Mouse (Mus musculus): ENCODE measurements around the gene Kif1b. TPM values are rescaled to one million over a fixed set of nuclear protein-coding genes. Genes with fewer than 3 reads are reported as not detected.

Kif1b gene
- total and polyA plus RNA-seq, 3 experiments, result 8.8 to 20.2 (median 16.3) TPM

DNA sequence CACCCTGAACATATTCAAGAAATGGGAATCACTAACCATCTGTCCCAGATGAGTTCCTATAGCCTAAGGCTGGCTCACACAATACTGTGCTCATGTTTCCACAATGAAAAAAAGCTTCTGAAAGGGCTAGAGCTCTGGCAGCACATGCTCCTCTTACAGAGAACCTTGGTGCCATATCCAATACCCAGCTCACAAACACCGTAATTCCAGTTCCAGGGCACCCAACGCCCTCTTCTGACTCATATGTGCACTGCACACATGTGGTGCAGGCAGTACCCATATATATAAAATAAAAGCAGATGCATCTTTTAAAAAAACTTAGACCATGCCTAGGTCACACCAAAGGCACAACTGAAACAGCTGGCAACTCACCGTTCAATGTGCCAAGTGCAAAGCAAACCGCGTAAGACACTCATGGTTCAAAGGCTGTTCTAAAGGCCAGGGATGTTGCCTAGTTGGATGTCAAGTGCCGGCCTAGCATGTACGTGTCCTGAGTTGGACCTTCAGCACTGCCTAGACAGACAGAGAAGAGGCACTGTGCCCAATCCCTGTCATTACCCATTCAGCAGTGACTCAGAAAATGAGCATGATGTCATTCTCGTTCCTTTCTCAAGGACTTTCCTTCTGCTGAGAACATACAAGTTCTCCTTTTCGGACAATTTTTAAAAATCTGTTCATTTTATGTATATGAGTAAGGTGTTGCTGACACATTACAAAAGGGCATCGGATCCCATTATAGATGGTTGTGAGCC, 18.1 kb upstream of the Kif1b start:
- Histone ChIP-seq H3K27me3 (ENCODE audit: control insufficient read depth in 1 of 2, insufficient read depth in 2 of 2, low read length in 2 of 2) (no peaks in the 10 kb centered on the region), H3K27ac (ENCODE audit: control insufficient read depth, low read depth, low read length) (no peak overlapping the region), H3K4me1 (ENCODE audit: control insufficient read depth in 1 of 2, insufficient read depth in 2 of 2, low read length in 2 of 2) (no peaks in the 10 kb centered on the region), H3K9me3 (replicated peaks; ENCODE audit: insufficient read depth, low read length) (no peaks in the 10 kb centered on the region), H3K9ac (ENCODE audit: control insufficient read depth, low read depth, low read length, poor library complexity, severe bottlenecking) (no peak overlapping the region), H3K36me3 (ENCODE audit: control insufficient read depth in 1 of 2, insufficient read depth in 2 of 2, low read length in 2 of 2) (no peaks in the 10 kb centered on the region), H3K4me3 (ENCODE audit: control insufficient read depth in 1 of 2, insufficient read depth in 1 of 2, low read depth in 2 of 2, low read length in 2 of 2) (no peak overlapping the region), H3K79me2 (ENCODE audit: control insufficient read depth, insufficient read depth, low read length, poor library complexity) (no peaks in the 10 kb centered on the region)
- TF ChIP-seq MAFK (IDR thresholded peaks at IDR 0.05; ENCODE audit: borderline replicate concordance, low read depth, low read length) (no peak), POLR2A (IDR thresholded peaks at IDR 0.05; ENCODE audit: control insufficient read depth in 1 of 2, insufficient read depth in 1 of 2, low read depth in 1 of 2, low read length in 2 of 2, poor library complexity in 1 of 2) (no peak), RAD21 (IDR thresholded peaks at IDR 0.05; ENCODE audit: low read depth, low read length) (peak; percentile 13), SMC3 (IDR thresholded peaks at IDR 0.05; ENCODE audit: low read depth, low read length) (peak; percentile 34; the same call in 1 of the 2 replicates), CTCF (IDR thresholded peaks at IDR 0.05 in 2 of 3, conservative IDR thresholded peaks at IDR 0.05 in 1 of 3; ENCODE audit: control insufficient read depth in 1 of 3, insufficient read depth in 1 of 3, low read depth in 2 of 3, low read length in 3 of 3, poor library complexity in 1 of 3, severe bottlenecking in 1 of 3) (peak in 2 of 3 experiments; percentile 31 to 36; a peak in 4 of 6 replicates), MYB (IDR thresholded peaks at IDR 0.05; ENCODE audit: low read depth, low read length) (no peak)
- DNase-seq (ENCODE audit: low read depth, low spot score), result peak; percentile 30

DNA sequence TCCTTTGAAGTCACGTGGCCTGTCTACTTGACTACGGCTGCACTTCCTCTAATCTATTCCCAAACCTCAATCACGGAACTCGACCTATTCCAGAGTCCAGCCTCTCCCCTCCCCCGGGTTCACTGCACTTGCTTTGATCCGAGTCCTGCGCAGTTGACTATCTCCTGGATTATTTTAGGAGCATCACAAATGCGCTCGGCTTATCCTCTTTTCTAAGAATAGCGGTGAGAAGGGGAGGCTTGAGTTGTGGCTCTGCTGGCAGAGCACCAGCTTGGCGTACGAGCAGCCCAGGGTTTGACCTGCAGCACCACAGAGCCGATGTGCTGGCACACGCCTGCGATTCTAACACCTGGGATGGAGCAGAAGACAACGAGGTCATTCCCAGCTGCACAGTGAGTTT, 16.2 kb upstream of the Kif1b start:
- H3K4me1 ChIP-seq (ENCODE audit: control insufficient read depth in 1 of 2, insufficient read depth in 2 of 2, low read length in 2 of 2), result no peaks in the 10 kb centered on the region
- DNase-seq (ENCODE audit: low read depth, low spot score), result no peak
- H3K9ac ChIP-seq (ENCODE audit: control insufficient read depth, low read depth, low read length, poor library complexity, severe bottlenecking), result no peak overlapping the region
- TF ChIP-seq USF1 (IDR thresholded peaks at IDR 0.05; ENCODE audit: low read depth, low read length), result no peak
- no peak for TF ChIP-seq EP300 (IDR thresholded peaks at IDR 0.05; ENCODE audit: low read depth in 1 of 2, low read length in 2 of 2)
- TF ChIP-seq ELF1 (IDR thresholded peaks at IDR 0.05; ENCODE audit: low read depth, low read length), result no peak
- no peak for TF ChIP-seq BHLHE40 (IDR thresholded peaks at IDR 0.05; ENCODE audit: borderline replicate concordance, low read depth, low read length)
- TF ChIP-seq POLR2A (IDR thresholded peaks at IDR 0.05; ENCODE audit: control insufficient read depth in 1 of 2, insufficient read depth in 1 of 2, low read depth in 1 of 2, low read length in 2 of 2, poor library complexity in 1 of 2), result no peak
- TF ChIP-seq ZMIZ1 (IDR thresholded peaks at IDR 0.05; ENCODE audit: low read depth, low read length), result no peak
- TF ChIP-seq USF2 (IDR thresholded peaks at IDR 0.05; ENCODE audit: borderline replicate concordance in 1 of 2, insufficient read depth in 1 of 2, low read depth in 1 of 2, low read length in 2 of 2), result no peak
- no peak for TF ChIP-seq E2F4 (IDR thresholded peaks at IDR 0.05; ENCODE audit: borderline replicate concordance, low read depth, low read length)
- H3K27me3 ChIP-seq (ENCODE audit: control insufficient read depth in 1 of 2, insufficient read depth in 2 of 2, low read length in 2 of 2), result no peaks in the 10 kb centered on the region; a peak in 1 of 4 replicates
- no peak overlapping the region for H3K4me3 ChIP-seq (ENCODE audit: control insufficient read depth in 1 of 2, insufficient read depth in 1 of 2, low read depth in 2 of 2, low read length in 2 of 2)
- no peaks in the 10 kb centered on the region for H3K9me3 ChIP-seq (replicated peaks; ENCODE audit: insufficient read depth, low read length)
- no peaks in the 10 kb centered on the region for H3K36me3 ChIP-seq (ENCODE audit: control insufficient read depth in 1 of 2, insufficient read depth in 2 of 2, low read length in 2 of 2)
- no peaks in the 10 kb centered on the region for H3K79me2 ChIP-seq (ENCODE audit: control insufficient read depth, insufficient read depth, low read length, poor library complexity)
- no peak overlapping the region for H3K27ac ChIP-seq (ENCODE audit: control insufficient read depth, low read depth, low read length)
